Mouse (Mus musculus) embryonic facial prominence, embryonic 14.5 days (tissue): Measurements from ENCODE around the gene Xpnpep2. TPM values are rescaled to one million over a fixed set of nuclear protein-coding genes. Genes with fewer than 3 reads are reported as not detected.

Experiments used
- ATAC-seq: fragments of 200-750 bp; cut with Nextera tagmentation; 2 replicates; pipeline ENCODE4 v1.8.0; 2017; ENCODE audit warnings: low read depth, moderate number of reproducible peaks, moderate TSS enrichment
- DNase-seq: peaks from one replicate; pipeline ENCODE4 v3.0.0-alpha.2; 2015; ENCODE audit warnings: low spot score
- H3K27ac ChIP-seq: fragments of 300-500 bp; sonication (generic); replicated peaks from 2 replicates; pipeline ENCODE4 v1.5.1; 2014; ENCODE audit warnings: low read depth, mild to moderate bottlenecking, low read length, moderate library complexity
- H3K27me3 ChIP-seq: fragments of 300-500 bp; sonication (generic); replicated peaks from 2 replicates; pipeline ENCODE4 v1.6.1; 2014; ENCODE audit warnings: low read length; ENCODE audit not compliant: control insufficient read depth, insufficient read depth
- H3K36me3 ChIP-seq: fragments of 300-500 bp; sonication (generic); 2 replicates; pipeline ENCODE4 v1.6.1; 2014; ENCODE audit warnings: low read length, mixed read lengths; ENCODE audit not compliant: control insufficient read depth, insufficient read depth
- H3K4me1 ChIP-seq: fragments of 300-500 bp; sonication (generic); 2 replicates; pipeline ENCODE4 v1.6.1; 2014; ENCODE audit warnings: antibody characterized with exemption, low read length; ENCODE audit not compliant: control insufficient read depth, insufficient read depth
- H3K4me2 ChIP-seq: fragments of 300-500 bp; sonication (generic); 2 replicates; pipeline ENCODE4 v1.6.1; 2014; ENCODE audit warnings: low read depth, mild to moderate bottlenecking, low read length, moderate library complexity, mixed read lengths
- H3K4me3 ChIP-seq: fragments of 300-500 bp; sonication (generic); 2 replicates; pipeline ENCODE4 v1.5.1; 2014; ENCODE audit warnings: low read depth, mild to moderate bottlenecking, low read length
- H3K9ac ChIP-seq: fragments of 300-500 bp; sonication (generic); 2 replicates; pipeline ENCODE4 v1.6.1; 2014; ENCODE audit warnings: low read depth, mild to moderate bottlenecking, low read length, moderate library complexity, mixed read lengths
- H3K9me3 ChIP-seq: fragments of 300-500 bp; sonication (generic); 2 replicates; pipeline ENCODE4 v1.6.1; 2016; ENCODE audit warnings: low read length; ENCODE audit not compliant: control insufficient read depth
- WGBS: fragments of 180-500 bp; shearing (Covaris S2); extraction: QIAGEN DNeasy Blood & Tissue Kit; methylation state at CpG from one replicate; pipeline ENCODE4 v1.1.7; 2014; 5-methylcytosine and 5-hydroxymethylcytosine counted together
- polyA plus RNA-seq: library from polyadenylated mRNA; unstranded; fragments of >200 nt; fragmentation: Nextera tagmentation; extraction: Ambion mirVana; gene quantifications from 2 replicates; pipeline ENCODE4 v1.2.1, GENCODE M21; 2014

The Xpnpep2 gene
- polyA plus RNA-seq: 4.6 and 5.8 TPM in 2 replicates

- Histone ChIP-seq H3K36me3 (no peaks in the 10 kb centered on the region), H3K4me3 (no peak within 1 kb of the TSS), H3K9me3 (no peaks in the 10 kb centered on the region), H3K27me3 (no peaks in the 10 kb centered on the region), H3K9ac (no peak within 1 kb of the TSS), H3K27ac (peak within 1 kb of the TSS; percentile 78), H3K4me1 (peaks cover 4% of the 10 kb centered on the region; the same call in 1 of the 2 replicates), H3K4me2 (0 out of 2 replicates have a peak within 1 kb of the TSS, but pooled peaks have one; percentile 12)
- ATAC-seq: peak; percentile 90
- DNase-seq: peak; percentile 84
- WGBS: 33% methylated on average over 6 of the region's 6 CpGs
These were observed at the start of gene Xpnpep2 for GRCm38 (mm10) chrX:48108394-48109315. Gene Xpnpep2, plus strand, starts transcription at chrX:48108725.

GRCm38 (mm10) chrX:48062481-48062880 lies 46.0 kb upstream of the Xpnpep2 start:
- no peaks in the 10 kb centered on the region for H3K9me3 ChIP-seq
- H3K4me2 ChIP-seq: no peak overlapping the region
- no peaks in the 10 kb centered on the region for H3K4me1 ChIP-seq
- H3K27ac ChIP-seq: no peak overlapping the region
- ATAC-seq (no peak), DNase-seq (no peak)
- H3K4me3 ChIP-seq: no peak overlapping the region
- no peaks in the 10 kb centered on the region for H3K36me3 ChIP-seq
- H3K27me3 ChIP-seq: no peaks in the 10 kb centered on the region
- H3K9ac ChIP-seq: no peak overlapping the region
- WGBS: 77% methylated on average over 4 of the region's 4 CpGs

GRCm38 (mm10) chrX:48064166-48064853 lies 44.2 kb upstream of the Xpnpep2 start:
- WGBS: 33% methylated on average over 5 of the region's 5 CpGs
- Histone ChIP-seq H3K9me3 (no peaks in the 10 kb centered on the region), H3K27me3 (no peaks in the 10 kb centered on the region), H3K4me3 (no peak overlapping the region), H3K9ac (no peak overlapping the region), H3K4me2 (no peak overlapping the region), H3K36me3 (no peaks in the 10 kb centered on the region), H3K4me1 (no peaks in the 10 kb centered on the region), H3K27ac (no peak overlapping the region)
- no peak for DNase-seq
- no peak for ATAC-seq

- Histone ChIP-seq H3K4me1 (no peaks in the 10 kb centered on the region), H3K36me3 (no peaks in the 10 kb centered on the region), H3K4me3 (no peak overlapping the region), H3K27ac (no peak overlapping the region), H3K4me2 (no peak overlapping the region), H3K27me3 (0 out of 2 replicates have a peak, but pooled peaks cover 4% of the 10 kb centered on the region), H3K9ac (no peak overlapping the region), H3K9me3 (no peaks in the 10 kb centered on the region)
- no peak for ATAC-seq
- WGBS: 76% methylated on average over 3 of the region's 3 CpGs
- DNase-seq: peak; percentile 8
These were observed 41.6 kb upstream of the Xpnpep2 start for GRCm38 (mm10) chrX:48066891-48067290.

- Histone ChIP-seq H3K36me3 (no peaks in the 10 kb centered on the region), H3K4me3 (no peak overlapping the region), H3K27me3 (peaks cover 4% of the 10 kb centered on the region; the same call in 1 of the 2 replicates), H3K4me2 (no peak overlapping the region), H3K27ac (no peak overlapping the region), H3K4me1 (no peaks in the 10 kb centered on the region), H3K9me3 (no peaks in the 10 kb centered on the region), H3K9ac (no peak overlapping the region)
- DNase-seq: no peak
- ATAC-seq: no peak
- WGBS: 26% methylated on average over 3 of the region's 3 CpGs
These were observed 36.6 kb upstream of the Xpnpep2 start for GRCm38 (mm10) chrX:48071961-48072360.

- WGBS: 32% methylated on average over 5 of the region's 5 CpGs
These were observed 36.1 kb upstream of the Xpnpep2 start for GRCm38 (mm10) chrX:48072401-48072800.

GRCm38 (mm10) chrX:48074691-48075090 lies 33.8 kb upstream of the Xpnpep2 start:
- no peaks in the 10 kb centered on the region for H3K36me3 ChIP-seq
- no peak overlapping the region for H3K4me2 ChIP-seq
- H3K9me3 ChIP-seq: no peaks in the 10 kb centered on the region
- 88% methylated on average over 3 of the region's 3 CpGs for WGBS
- no peak overlapping the region for H3K4me3 ChIP-seq
- ATAC-seq: no peak
- 0 out of 2 replicates have a peak, but pooled peaks cover 4% of the 10 kb centered on the region for H3K4me1 ChIP-seq
- no peak overlapping the region for H3K27ac ChIP-seq
- H3K9ac ChIP-seq: no peak overlapping the region
- DNase-seq: no peak
- H3K27me3 ChIP-seq: peaks cover 4% of the 10 kb centered on the region; the same call in 1 of the 2 replicates

More at GRCm38 (mm10) chrX:48072401-48072800, 36.1 kb upstream of the Xpnpep2 start:
- no peak overlapping the region for H3K4me2 ChIP-seq
- H3K9ac ChIP-seq: no peak overlapping the region
- no peaks in the 10 kb centered on the region for H3K36me3 ChIP-seq
- peaks cover 4% of the 10 kb centered on the region; the same call in 1 of the 2 replicates for H3K27me3 ChIP-seq
- H3K4me3 ChIP-seq: no peak overlapping the region
- no peak overlapping the region for H3K27ac ChIP-seq
- 0 out of 2 replicates have a peak, but pooled peaks cover 3% of the 10 kb centered on the region for H3K4me1 ChIP-seq
- ATAC-seq (no peak), DNase-seq (no peak)
- no peaks in the 10 kb centered on the region for H3K9me3 ChIP-seq

GRCm38 (mm10) chrX:48076806-48077425 lies 31.6 kb upstream of the Xpnpep2 start:
- no peak overlapping the region for H3K27ac ChIP-seq
- no peaks in the 10 kb centered on the region for H3K36me3 ChIP-seq
- WGBS: 59% methylated on average over 4 of the region's 4 CpGs
- 0 out of 2 replicates have a peak, but pooled peaks cover 4% of the 10 kb centered on the region for H3K4me1 ChIP-seq
- H3K4me3 ChIP-seq: no peak overlapping the region
- H3K4me2 ChIP-seq: no peak overlapping the region
- no peaks in the 10 kb centered on the region; the same call in 1 of the 2 replicates for H3K27me3 ChIP-seq
- H3K9me3 ChIP-seq: no peaks in the 10 kb centered on the region
- DNase-seq (peak; percentile 79), ATAC-seq (peak; percentile 47; the same call in 1 of the 2 replicates)
- no peak overlapping the region for H3K9ac ChIP-seq
